Mouse (Mus musculus): ENCODE results near the gene Nupl1. TPM values are rescaled to one million over a fixed set of nuclear protein-coding genes. Genes with fewer than 3 reads are reported as not detected.

Nupl1 gene
- total and polyA plus RNA-seq, 3 experiments: not detected

- in situ Hi-C loops (cut with MboI; ENCODE audit: low pct_ligation_motif_present, low pct_unique_long_range_greater_than_20kb, low sequenced_read_pairs) (loop anchor here (25.0 kb wide), 1 partner anchor 486 kb away; no protein-coding TSS in a partner anchor), dilution Hi-C loops (cut with MboI; ENCODE audit: extremely low pct_ligation_motif_present, extremely low pct_unique_long_range_greater_than_20kb, low sequenced_read_pairs) (no loop called here)
- no peaks in the 10 kb centered on the region for H3K27me3 ChIP-seq (replicated peaks)
- H3K27ac ChIP-seq (ENCODE audit: insufficient read depth, low read depth): peak overlapping the region; percentile 50
- no peak for TF ChIP-seq ZNF384 (IDR thresholded peaks at IDR 0.05; ENCODE audit: low read depth, low read length)
- no peak for TF ChIP-seq EP300 (IDR thresholded peaks at IDR 0.05; ENCODE audit: low read length)
- no peak for TF ChIP-seq MXI1 (IDR thresholded peaks at IDR 0.05; ENCODE audit: low read depth, low read length)
- no peak for TF ChIP-seq TCF12 (IDR thresholded peaks at IDR 0.05; ENCODE audit: low read depth, low read length)
- TF ChIP-seq MAFK (IDR thresholded peaks at IDR 0.05; ENCODE audit: insufficient replicate concordance, low read length): no peak
- peak; percentile 36; the same call in 1 of the 2 replicates for TF ChIP-seq UBTF (IDR thresholded peaks at IDR 0.05; ENCODE audit: low read depth, low read length)
- no peak for TF ChIP-seq ZMIZ1 (IDR thresholded peaks at IDR 0.05; ENCODE audit: low read depth, low read length)
- no peak for TF ChIP-seq RAD21 (IDR thresholded peaks at IDR 0.05; ENCODE audit: low read depth, low read length)
- TF ChIP-seq CHD2 (IDR thresholded peaks at IDR 0.05; ENCODE audit: low read length): no peak
- H3K4me1 ChIP-seq (ENCODE audit: control insufficient read depth in 1 of 2, insufficient read depth in 2 of 2): peaks cover 11 to 25% of the 10 kb centered on the region in 2 experiments
- no peak for DNase-seq (ENCODE audit: extremely low read depth)
- H3K9ac ChIP-seq (ENCODE audit: insufficient read depth, low read depth): peak overlapping the region; percentile 85
- H3K79me2 ChIP-seq (replicated peaks; ENCODE audit: control insufficient read depth, extremely low read depth, insufficient read depth, poor library complexity, severe bottlenecking): peaks cover 38% of the 10 kb centered on the region
- H3K4me2 ChIP-seq (ENCODE audit: insufficient read depth, low read depth, poor library complexity, severe bottlenecking): peak overlapping the region; percentile 99; the same call in 1 of the 2 replicates
- peaks cover 0 to 14% of the 10 kb centered on the region in 2 experiments for H3K36me3 ChIP-seq (replicated peaks in 1 of 2; ENCODE audit: control insufficient read depth in 1 of 2, insufficient read depth in 1 of 2, low read length in 1 of 2)
- no peaks in the 10 kb centered on the region for H3K9me3 ChIP-seq (replicated peaks; ENCODE audit: low read length)
- peak overlapping the region; percentile 57 to 99 (median 98) for H3K4me3 ChIP-seq (replicated peaks in 1 of 3; ENCODE audit: low read depth in 2 of 3, low read length in 2 of 3, poor library complexity in 1 of 3)
These were observed 352 bp downstream of the Nupl1 start for GRCm38 (mm10) chr14:60250879-60251278.

GRCm38 (mm10) chr14:60250366-60250765 is 865 bp downstream of the Nupl1 start:
- TF ChIP-seq E2F4 (IDR thresholded peaks at IDR 0.05; ENCODE audit: insufficient replicate concordance, low read depth, low read length) (no peak), KAT2A (IDR thresholded peaks at IDR 0.05; ENCODE audit: insufficient replicate concordance, low read length) (no peak), CHD1 (IDR thresholded peaks at IDR 0.05; ENCODE audit: low read depth, low read length) (no peak), POLR2A (IDR thresholded peaks at IDR 0.05; ENCODE audit: low read depth, low read length) (no peak), MXI1 (IDR thresholded peaks at IDR 0.05; ENCODE audit: low read depth, low read length) (no peak)
- H3K4me1 ChIP-seq (ENCODE audit: control insufficient read depth in 1 of 2, insufficient read depth in 2 of 2): peaks cover 11 to 25% of the 10 kb centered on the region in 2 experiments
- peaks cover under 1 to 17% of the 10 kb centered on the region in 2 experiments for H3K36me3 ChIP-seq (replicated peaks in 1 of 2; ENCODE audit: control insufficient read depth in 1 of 2, insufficient read depth in 1 of 2, low read length in 1 of 2)
- H3K27me3 ChIP-seq (replicated peaks): no peaks in the 10 kb centered on the region
- no peaks in the 10 kb centered on the region for H3K9me3 ChIP-seq (replicated peaks; ENCODE audit: low read length)
- H3K4me2 ChIP-seq (ENCODE audit: insufficient read depth, low read depth, poor library complexity, severe bottlenecking): peak overlapping the region; percentile 99
- H3K79me2 ChIP-seq (replicated peaks; ENCODE audit: control insufficient read depth, extremely low read depth, insufficient read depth, poor library complexity, severe bottlenecking): peaks cover 42% of the 10 kb centered on the region
- in situ Hi-C loops (cut with MboI; ENCODE audit: low pct_ligation_motif_present, low pct_unique_long_range_greater_than_20kb, low sequenced_read_pairs): loop anchor here (25.0 kb wide), 1 partner anchor 487 kb away; no protein-coding TSS in a partner anchor
- peak overlapping the region; percentile 57 to 99 (median 98) for H3K4me3 ChIP-seq (replicated peaks in 1 of 3; ENCODE audit: low read depth in 2 of 3, low read length in 2 of 3, poor library complexity in 1 of 3)
- peak overlapping the region; percentile 85 for H3K9ac ChIP-seq (ENCODE audit: insufficient read depth, low read depth)
- dilution Hi-C loops (cut with MboI; ENCODE audit: extremely low pct_ligation_motif_present, extremely low pct_unique_long_range_greater_than_20kb, low sequenced_read_pairs): no loop called here
- no peak for DNase-seq (ENCODE audit: extremely low read depth)
- no peak overlapping the region for H3K27ac ChIP-seq (ENCODE audit: insufficient read depth, low read depth)

GRCm38 (mm10) chr14:60238551-60238950 is 12.7 kb downstream of the Nupl1 start:
- Histone ChIP-seq H3K9ac (ENCODE audit: insufficient read depth, low read depth) (no peak overlapping the region), H3K36me3 (replicated peaks in 1 of 2; ENCODE audit: control insufficient read depth in 1 of 2, insufficient read depth in 1 of 2, low read length in 1 of 2) (peaks cover 34 to 76% of the 10 kb centered on the region in 2 experiments), H3K27me3 (replicated peaks) (no peaks in the 10 kb centered on the region), H3K79me2 (replicated peaks; ENCODE audit: control insufficient read depth, extremely low read depth, insufficient read depth, poor library complexity, severe bottlenecking) (no peaks in the 10 kb centered on the region), H3K4me1 (ENCODE audit: control insufficient read depth in 1 of 2, insufficient read depth in 2 of 2) (no peaks in the 10 kb centered on the region), H3K4me2 (ENCODE audit: insufficient read depth, low read depth, poor library complexity, severe bottlenecking) (no peak overlapping the region), H3K9me3 (replicated peaks; ENCODE audit: low read length) (no peaks in the 10 kb centered on the region), H3K4me3 (replicated peaks in 1 of 3; ENCODE audit: low read depth in 2 of 3, low read length in 2 of 3, poor library complexity in 1 of 3) (no peak overlapping the region), H3K27ac (ENCODE audit: insufficient read depth, low read depth) (no peak overlapping the region)
- DNase-seq (ENCODE audit: extremely low read depth): no peak
- dilution Hi-C loops (cut with MboI; ENCODE audit: extremely low pct_ligation_motif_present, extremely low pct_unique_long_range_greater_than_20kb, low sequenced_read_pairs): no loop called here
- TF ChIP-seq BHLHE40 (IDR thresholded peaks at IDR 0.05; ENCODE audit: low read depth, low read length): no peak
- no peak for TF ChIP-seq MXI1 (IDR thresholded peaks at IDR 0.05; ENCODE audit: low read depth, low read length)
- in situ Hi-C loops (cut with MboI; ENCODE audit: low pct_ligation_motif_present, low pct_unique_long_range_greater_than_20kb, low sequenced_read_pairs): no loop called here
